Mouse (Mus musculus) liver, embryonic 15.5 days (tissue): ENCODE measurements around the gene Gm11549. TPM values are rescaled to one million over a fixed set of nuclear protein-coding genes. Genes with fewer than 3 reads are reported as not detected.

Source experiments
- microRNA-seq: library from miRNA; unstranded; fragments of <30 nt; microRNA quantifications from one replicate; pipeline ENCODE4, GENCODE M21; 2016
- polyA plus RNA-seq: library from polyadenylated mRNA; unstranded; fragments of >200 nt; fragmentation: Nextera tagmentation; extraction: Ambion mirVana; gene quantifications from 2 replicates; pipeline ENCODE4 v1.2.1, GENCODE M21; 2015

The Gm11549 gene
- polyA plus RNA-seq, 1 experiment from 2014 or later: not detected

Small RNA genes within 50 kb of the gene (microRNA-seq; reads per million reads assigned to microRNA genes)
- gene Mir7009: not detected

Other genes with a start within 250 kb of the Gm11549 start
- 76.1 and 91.9 TPM in 2 replicates for gene Anxa5, start 45.9 kb downstream of the Gm11549 start, polyA plus RNA-seq
- gene 1810062G17Rik, start 45.9 kb downstream of the Gm11549 start, polyA plus RNA-seq: 1.1 and 1.2 TPM in 2 replicates
- 38.1 and 43.7 TPM in 2 replicates for gene Exosc9, start 30.8 kb upstream of the Gm11549 start, polyA plus RNA-seq
- gene Ccna2, start 50.3 kb upstream of the Gm11549 start, polyA plus RNA-seq: 251 and 253 TPM in 2 replicates
- 8.8 and 8.9 TPM in 2 replicates for gene Bbs7, start 91.7 kb upstream of the Gm11549 start, polyA plus RNA-seq
- gene Trpc3, start 168.4 kb upstream of the Gm11549 start, polyA plus RNA-seq: 0.26 and 0.55 TPM in 2 replicates